Mouse (Mus musculus): ENCODE results near the gene Sema5a. TPM values are rescaled to one million over a fixed set of nuclear protein-coding genes. Genes with fewer than 3 reads are reported as not detected.

Gene Sema5a
- total RNA-seq, 2 experiments from 2014 or later = 19.1 to 20.8 TPM

DNA sequence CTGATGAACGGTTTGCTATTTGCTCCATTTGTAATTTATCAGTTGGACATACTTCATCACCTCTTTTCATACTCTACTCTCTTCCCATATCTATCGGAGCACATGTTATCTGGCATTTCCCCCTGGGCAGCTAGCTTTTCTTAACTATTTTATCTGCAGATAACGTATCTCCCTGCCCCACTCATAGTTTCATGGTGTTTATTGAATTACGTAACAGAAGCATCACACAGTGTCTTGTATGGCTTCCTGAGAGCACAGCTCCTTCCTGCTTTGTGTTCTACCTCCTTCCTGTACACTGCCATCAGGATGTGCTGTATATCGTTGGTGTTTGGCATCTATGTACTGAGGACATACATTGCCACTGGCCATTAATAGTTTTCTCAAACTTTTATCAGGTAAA is 98.9 kb downstream of the Sema5a start:
- intact Hi-C loops (cut with DNase I) = no loop called here
- DNase-seq (ENCODE audit: extremely low spot score in 1 of 2, low spot score in 2 of 2) = no peak
- TF ChIP-seq CTCF (IDR thresholded peaks at IDR 0.05) = no peak
- Histone ChIP-seq H3K4me3 (no peak overlapping the region), H3K27ac (no peak overlapping the region)

DNA sequence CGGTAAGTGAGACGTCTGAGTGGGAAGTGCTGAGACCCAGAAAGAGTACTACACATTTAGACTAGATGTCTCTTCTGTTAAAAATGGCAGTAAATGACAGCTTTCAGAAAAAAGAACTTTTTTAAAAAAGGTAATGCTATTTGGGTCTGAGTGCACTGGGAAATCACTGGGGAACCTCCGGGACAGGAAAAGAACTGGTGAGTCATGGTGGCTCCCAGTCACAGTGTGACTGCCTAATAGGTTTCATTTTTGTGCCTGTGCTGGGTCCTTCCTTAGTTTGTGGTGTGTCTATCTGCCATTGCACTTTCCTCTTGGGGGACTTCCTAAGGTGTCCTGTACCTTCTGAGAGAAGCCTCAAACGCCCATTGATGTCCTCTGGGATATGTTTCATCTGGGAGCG is 102.7 kb downstream of the Sema5a start:
- intact Hi-C loops (cut with DNase I) = no loop called here
- no peak for DNase-seq (ENCODE audit: extremely low spot score in 1 of 2, low spot score in 2 of 2)
- Histone ChIP-seq H3K4me3 (no peak overlapping the region), H3K27ac (no peak overlapping the region)
- no peak for TF ChIP-seq CTCF (IDR thresholded peaks at IDR 0.05)

DNA sequence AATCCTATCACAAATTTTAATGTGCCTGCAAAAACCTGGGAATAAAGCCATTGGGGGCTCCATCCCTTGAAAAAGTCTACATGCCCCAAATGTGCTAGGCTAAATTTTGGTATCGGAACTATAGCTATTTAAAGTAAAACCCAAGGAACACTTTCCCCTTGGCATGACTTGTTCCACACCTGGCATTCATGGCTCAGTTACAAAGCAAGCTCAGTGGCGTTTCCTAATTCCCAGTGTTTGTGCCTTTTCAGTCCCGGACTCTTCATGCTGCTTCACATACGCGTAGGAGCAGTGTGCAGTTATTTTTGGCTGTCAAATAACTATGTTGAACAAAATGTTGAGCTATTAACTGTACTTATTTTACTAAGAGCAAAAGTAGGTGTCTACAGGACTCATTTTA is 104.7 kb downstream of the Sema5a start:
- no peak for DNase-seq (ENCODE audit: extremely low spot score in 1 of 2, low spot score in 2 of 2)
- no peak for TF ChIP-seq CTCF (IDR thresholded peaks at IDR 0.05)
- Histone ChIP-seq H3K27ac (no peak overlapping the region), H3K4me3 (no peak overlapping the region)
- intact Hi-C loops (cut with DNase I) = no loop called here

DNA sequence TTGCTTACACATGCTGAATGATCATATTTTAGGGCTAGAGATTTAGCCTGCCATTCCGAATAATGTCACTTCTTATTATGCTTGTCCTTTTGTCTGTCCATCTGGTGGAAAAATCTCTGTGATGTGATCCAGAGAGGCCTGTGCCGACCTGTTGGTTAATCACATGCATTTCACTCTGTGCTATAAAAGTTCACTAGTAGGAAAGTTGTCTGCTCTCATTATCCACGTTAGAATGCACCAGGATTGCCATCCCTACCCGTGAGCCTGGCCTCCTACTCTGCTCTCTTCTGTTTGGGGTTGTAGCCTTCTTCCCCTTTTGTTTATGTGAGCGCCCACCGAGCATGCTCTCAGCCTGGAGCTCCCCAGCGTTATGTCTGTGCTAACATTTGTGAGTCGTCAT is 108.4 kb downstream of the Sema5a start:
- H3K4me3 ChIP-seq = no peak overlapping the region
- H3K27ac ChIP-seq = no peak overlapping the region
- no peak for TF ChIP-seq CTCF (IDR thresholded peaks at IDR 0.05)
- DNase-seq (ENCODE audit: extremely low spot score in 1 of 2, low spot score in 2 of 2) = no peak
- intact Hi-C loops (cut with DNase I) = no loop called here

DNA sequence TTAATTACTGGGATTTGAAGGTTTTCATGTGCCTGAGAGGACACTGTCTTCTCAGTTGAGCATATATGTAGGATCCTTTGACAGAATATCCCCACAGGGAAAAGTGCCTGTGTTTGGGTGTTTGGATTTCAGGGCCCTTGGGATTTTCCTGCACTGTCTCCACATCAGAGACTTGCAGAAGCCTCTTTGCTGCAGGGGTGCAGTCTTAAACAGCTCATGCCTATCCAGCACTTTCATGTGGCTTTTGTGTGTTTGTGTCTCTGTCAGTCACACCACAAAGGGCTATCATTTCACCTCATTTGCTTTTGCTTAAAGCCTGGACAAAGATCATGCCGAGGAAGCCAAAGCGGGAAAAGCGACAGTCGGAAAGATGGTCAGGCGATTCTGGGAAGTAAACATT is 108.9 kb downstream of the Sema5a start:
- TF ChIP-seq CTCF (IDR thresholded peaks at IDR 0.05) = no peak
- DNase-seq (ENCODE audit: extremely low spot score in 1 of 2, low spot score in 2 of 2) = no peak
- H3K27ac ChIP-seq = no peak overlapping the region
- intact Hi-C loops (cut with DNase I) = no loop called here
- no peak overlapping the region for H3K4me3 ChIP-seq

DNA sequence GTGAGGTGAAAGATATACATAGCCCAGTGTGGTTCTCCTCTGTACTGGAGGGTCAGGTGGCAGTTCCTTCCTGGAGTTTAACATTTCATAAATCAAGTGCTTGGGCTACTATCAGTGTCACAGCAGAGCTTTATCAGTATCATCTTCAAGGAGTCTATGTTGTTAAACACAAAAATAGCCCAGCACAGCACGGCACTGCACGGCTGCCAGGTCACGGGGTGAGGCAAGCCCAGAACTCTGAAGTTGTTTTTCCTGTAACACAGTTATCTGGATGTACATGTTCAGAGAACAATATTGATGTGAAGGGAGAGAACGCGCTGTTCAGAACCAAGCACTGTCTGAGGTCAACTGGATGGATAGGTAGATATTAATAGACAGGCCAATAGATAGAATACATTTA is 112.2 kb downstream of the Sema5a start:
- Histone ChIP-seq H3K27ac (no peak overlapping the region), H3K4me3 (no peak overlapping the region)
- no peak for TF ChIP-seq CTCF (IDR thresholded peaks at IDR 0.05)
- intact Hi-C loops (cut with DNase I) = no loop called here
- DNase-seq (ENCODE audit: extremely low spot score in 1 of 2, low spot score in 2 of 2) = no peak

DNA sequence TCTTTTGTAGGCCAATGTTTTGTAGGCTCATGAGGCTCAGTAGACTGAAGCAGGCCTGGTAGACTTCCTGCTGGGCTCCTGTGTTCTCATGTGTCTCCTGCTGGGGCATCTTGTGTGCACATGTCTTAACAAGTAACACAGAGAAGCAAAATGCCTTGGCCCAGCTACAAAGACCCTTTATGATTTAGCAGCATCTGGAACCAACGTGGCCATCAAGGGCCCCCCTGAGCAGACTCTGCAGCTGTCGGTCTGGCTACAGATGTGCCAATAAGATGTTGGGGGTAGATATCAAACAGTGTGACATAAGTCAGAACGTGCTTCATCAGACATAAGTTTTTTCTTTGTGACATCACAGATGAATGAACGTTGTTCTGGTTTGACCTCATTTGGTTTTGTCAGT is 123.2 kb downstream of the Sema5a start:
- Histone ChIP-seq H3K4me3 (no peak overlapping the region), H3K27ac (no peak overlapping the region)
- no peak for DNase-seq (ENCODE audit: extremely low spot score in 1 of 2, low spot score in 2 of 2)
- no peak for TF ChIP-seq CTCF (IDR thresholded peaks at IDR 0.05)
- intact Hi-C loops (cut with DNase I) = no loop called here

DNA sequence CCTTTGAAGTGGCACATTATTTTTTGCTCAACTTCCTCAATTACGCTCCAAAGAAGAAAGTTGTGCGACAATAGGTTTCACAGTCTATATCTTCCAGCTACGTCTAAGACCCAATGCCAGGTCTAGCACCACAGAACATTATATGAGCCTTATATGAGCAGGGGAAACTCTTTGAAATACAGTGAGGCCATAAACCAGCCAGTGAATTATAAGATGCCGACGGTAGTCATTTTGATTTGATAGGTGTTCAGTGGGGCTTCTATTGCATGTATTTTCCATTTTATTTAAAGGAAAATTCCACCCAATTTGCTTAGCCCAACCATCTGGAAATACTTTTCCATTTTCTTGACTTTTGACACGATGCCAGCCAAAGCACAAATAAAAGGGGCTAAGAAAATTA is 126.3 kb downstream of the Sema5a start:
- intact Hi-C loops (cut with DNase I) = no loop called here
- Histone ChIP-seq H3K4me3 (no peak overlapping the region), H3K27ac (no peak overlapping the region)
- no peak for TF ChIP-seq CTCF (IDR thresholded peaks at IDR 0.05)
- DNase-seq (ENCODE audit: extremely low spot score in 1 of 2, low spot score in 2 of 2) = no peak

DNA sequence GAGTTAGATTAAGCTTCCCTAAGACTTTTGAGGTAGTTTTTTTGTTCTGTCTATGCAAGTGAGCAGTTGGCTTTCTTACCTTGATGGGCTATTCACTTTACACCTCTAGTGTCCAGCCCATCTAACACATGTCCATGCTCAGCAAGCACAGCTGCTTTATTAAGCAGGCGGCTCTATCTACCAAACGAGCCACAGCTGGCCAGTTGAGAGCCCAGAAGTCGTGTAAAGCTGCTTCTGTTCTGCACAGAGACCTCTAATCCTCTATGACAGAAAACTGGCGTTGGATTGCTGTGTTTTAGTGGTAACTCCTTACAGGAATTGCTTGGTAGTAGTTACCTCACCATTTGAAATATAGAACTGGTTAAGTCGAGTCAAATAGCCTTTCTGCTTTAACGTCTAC is 126.8 kb downstream of the Sema5a start:
- no peak for TF ChIP-seq CTCF (IDR thresholded peaks at IDR 0.05)

DNA sequence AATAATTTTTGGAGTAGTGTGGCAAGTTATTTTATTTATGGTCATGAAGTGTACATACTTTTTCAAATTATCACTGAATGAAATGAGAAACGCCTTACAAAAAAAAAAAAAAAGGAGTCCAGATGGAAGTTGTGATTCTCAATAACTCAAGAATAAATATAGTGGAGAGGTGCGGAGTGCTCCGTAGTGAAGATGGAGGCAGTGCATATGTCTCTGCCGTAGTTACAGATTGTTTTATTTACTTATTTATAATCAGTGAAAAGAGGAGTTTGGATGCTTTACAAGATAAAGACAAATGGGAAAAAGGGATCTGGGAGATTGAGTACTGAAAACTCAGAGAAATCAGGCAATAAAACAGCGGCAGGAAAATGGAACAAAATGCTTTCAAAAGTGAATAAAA is 131.7 kb downstream of the Sema5a start:
- H3K27ac ChIP-seq = no peak overlapping the region
- H3K4me3 ChIP-seq = no peak overlapping the region
- no peak for DNase-seq (ENCODE audit: extremely low spot score in 1 of 2, low spot score in 2 of 2)
- intact Hi-C loops (cut with DNase I) = no loop called here
- TF ChIP-seq CTCF (IDR thresholded peaks at IDR 0.05) = no peak

More for the DNA sequence above, 126.8 kb downstream of the Sema5a start:
- Histone ChIP-seq H3K4me3 (no peak overlapping the region), H3K27ac (no peak overlapping the region)
- no peak for DNase-seq (ENCODE audit: extremely low spot score in 1 of 2, low spot score in 2 of 2)
- intact Hi-C loops (cut with DNase I) = no loop called here

DNA sequence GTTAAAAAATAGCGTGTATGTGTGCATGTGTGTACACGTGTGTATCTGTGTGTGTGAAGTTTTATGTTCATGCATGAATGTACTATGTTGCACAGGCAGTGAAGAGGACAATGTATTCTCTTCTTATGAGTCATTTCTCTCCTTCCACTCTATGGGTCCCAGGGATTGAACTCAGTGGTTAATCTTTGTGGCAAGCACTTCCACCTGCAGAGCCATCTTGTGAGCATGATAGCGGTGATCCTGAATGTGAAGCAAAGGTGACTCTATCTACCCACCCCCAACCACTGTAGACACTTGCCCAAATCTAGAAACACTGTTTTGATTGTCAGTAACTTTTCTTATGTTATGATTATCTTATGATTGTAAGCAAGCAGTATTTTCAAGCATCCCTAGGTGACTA is 133.2 kb downstream of the Sema5a start:
- intact Hi-C loops (cut with DNase I) = no loop called here
- TF ChIP-seq CTCF (IDR thresholded peaks at IDR 0.05) = no peak
- H3K27ac ChIP-seq = no peak overlapping the region
- no peak overlapping the region for H3K4me3 ChIP-seq
- DNase-seq (ENCODE audit: extremely low spot score in 1 of 2, low spot score in 2 of 2) = no peak

DNA sequence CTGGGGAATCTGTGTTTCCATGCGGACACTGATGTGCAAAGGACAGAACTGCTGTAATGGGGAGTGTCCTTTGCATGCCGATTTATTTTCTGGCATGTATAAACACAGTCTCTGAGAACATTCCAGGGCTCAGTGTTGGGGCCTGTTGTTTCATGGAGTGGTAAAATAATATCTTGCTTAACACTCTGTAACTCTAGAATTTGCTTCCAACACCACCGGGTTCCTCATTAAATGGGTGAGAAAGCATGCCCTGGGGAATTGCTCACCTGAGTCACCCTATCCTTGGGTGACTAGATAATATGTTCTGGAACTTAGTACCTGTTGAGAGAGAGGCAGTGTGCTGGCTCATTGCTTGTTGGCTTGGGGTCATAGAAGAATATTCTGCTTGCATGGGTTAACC is 135.7 kb downstream of the Sema5a start:
- TF ChIP-seq CTCF (IDR thresholded peaks at IDR 0.05) = no peak
- DNase-seq (ENCODE audit: extremely low spot score in 1 of 2, low spot score in 2 of 2) = no peak
- no peak overlapping the region for H3K4me3 ChIP-seq
- no peak overlapping the region for H3K27ac ChIP-seq
- intact Hi-C loops (cut with DNase I) = no loop called here

DNA sequence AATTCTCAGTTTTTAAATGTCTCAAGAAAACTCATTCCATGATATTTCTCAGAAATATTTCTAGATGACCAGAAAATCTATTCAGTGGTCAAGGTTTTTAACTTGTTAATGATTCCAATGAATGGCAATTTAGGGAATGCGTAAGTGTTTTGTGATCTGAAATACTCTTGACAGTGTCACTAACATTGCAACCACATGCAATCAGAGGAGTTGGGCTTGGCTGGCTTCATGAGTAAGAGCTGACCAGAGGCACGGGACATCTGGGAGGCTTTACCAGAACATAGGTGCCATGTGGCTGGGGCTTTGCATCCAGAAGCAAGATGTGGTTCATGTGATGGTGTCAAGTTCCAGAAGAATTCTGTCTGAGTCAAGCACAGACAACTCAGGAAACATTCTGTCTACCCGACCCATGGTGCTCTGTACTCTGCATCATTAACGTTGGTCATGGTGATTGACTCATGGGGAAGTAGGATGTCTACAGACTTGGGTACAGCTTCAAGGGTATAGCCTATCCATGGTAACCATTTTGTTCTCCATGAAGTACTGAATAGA is 138.4 kb downstream of the Sema5a start:
- DNase-seq (ENCODE audit: extremely low spot score in 1 of 2, low spot score in 2 of 2) = no peak
- intact Hi-C loops (cut with DNase I) = no loop called here
- H3K27ac ChIP-seq = no peak overlapping the region
- no peak for TF ChIP-seq CTCF (IDR thresholded peaks at IDR 0.05)
- no peak overlapping the region for H3K4me3 ChIP-seq
